Mouse (Mus musculus): ENCODE data around the gene Olfr69.
"Not testable (repeated sequence)": the region's sequence is repeated elsewhere in the genome, so short reads cannot be mapped to it uniquely, and the experiment has no call there.

Gene Olfr69

DNA sequence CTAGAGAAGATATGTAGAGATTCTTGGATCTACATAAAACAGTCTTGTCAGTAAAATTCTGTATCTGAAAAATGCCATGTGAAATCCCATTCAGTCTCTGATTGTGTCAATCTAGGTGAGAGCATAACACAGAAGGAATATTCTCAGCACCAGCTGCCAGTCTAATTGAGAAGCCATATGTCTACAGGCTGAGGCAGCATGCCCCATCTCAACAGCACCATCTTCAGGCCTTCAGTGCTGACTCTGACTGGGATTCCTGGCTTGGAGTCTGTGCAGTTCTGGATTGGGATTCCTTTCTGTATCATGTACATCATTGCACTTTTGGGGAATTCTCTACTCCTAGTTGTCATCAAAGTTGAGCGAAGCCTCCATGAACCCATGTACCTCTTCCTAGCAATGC is 55.0 kb downstream of the Olfr69 start:
- intact Hi-C loops (cut with DNase I) = not testable (repeated sequence)
